Mouse (Mus musculus) brain, embryonic 14.5 days (tissue): Measurements from ENCODE around the gene Zfp36.
"Not testable (repeated sequence)": the region's sequence is repeated elsewhere in the genome, so short reads cannot be mapped to it uniquely, and the experiment has no call there.

Experiments
- CTCF ChIP-seq: fragments of 200-500 bp; IDR thresholded peaks from 2 replicates; pipeline ENCODE4 v1.5.1; 2012; ENCODE audit warnings: inconsistent platforms, mild to moderate bottlenecking, moderate library complexity, borderline replicate concordance; ENCODE audit not compliant: insufficient read depth, insufficient read length; ENCODE audit errors: extremely low read depth
- POLR2A ChIP-seq: fragments of 200-500 bp; IDR thresholded peaks from 2 replicates; pipeline ENCODE4 v1.6.1; 2012; ENCODE audit warnings: mild to moderate bottlenecking, inconsistent platforms, borderline replicate concordance; ENCODE audit not compliant: poor library complexity, insufficient read depth, insufficient read length, severe bottlenecking; ENCODE audit errors: extremely low read depth

DNA sequence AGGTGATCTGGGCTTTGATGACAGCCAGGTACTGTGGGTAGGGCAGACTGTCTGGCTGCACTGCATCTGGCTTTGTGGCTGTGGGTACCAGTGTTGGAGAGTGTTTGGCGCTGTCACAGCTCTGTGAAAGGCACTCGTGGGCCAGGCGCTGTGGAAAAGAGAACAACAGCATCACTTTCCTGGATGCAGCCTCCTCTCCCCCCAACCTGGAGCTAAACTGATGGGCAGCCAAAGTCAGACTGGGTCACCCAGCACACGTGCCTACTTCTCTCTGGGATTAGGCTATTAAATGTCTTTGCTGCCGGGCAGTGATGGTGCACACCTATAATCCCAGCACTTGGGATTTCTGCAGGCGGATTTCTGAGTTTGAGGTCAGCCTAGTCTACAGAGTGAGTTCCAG is 6.8 kb upstream of the Zfp36 start:
- TF ChIP-seq CTCF, POLR2A: not testable (repeated sequence)
